Mouse (Mus musculus): ENCODE results near the gene Vmn2r25. TPM values are rescaled to one million over a fixed set of nuclear protein-coding genes. Genes with fewer than 3 reads are reported as not detected.

Gene Vmn2r25
- polyA plus RNA-seq (2012; rRNA removed; ENCODE audit: low replicate concordance): not detected in 2 replicates

GRCm38 (mm10) chr6:123853363-123853762, at the start of gene Vmn2r25:
Vmn2r25 (minus strand) TSS chr6:123853463.

GRCm38 (mm10) chr6:123778579-123778978, 74.7 kb downstream of the Vmn2r25 start, which contains the start of gene Vmn2r24:
Vmn2r24 (plus strand) TSS chr6:123778879.

Other genes with a start within 250 kb of the Vmn2r25 start
- not detected in 2 replicates for gene Vmn2r22, start 202.7 kb downstream of the Vmn2r25 start, polyA plus RNA-seq (2012; rRNA removed; ENCODE audit: low replicate concordance)
- not detected in 2 replicates for gene Vmn2r23, start 150.8 kb downstream of the Vmn2r25 start, polyA plus RNA-seq (2012; rRNA removed; ENCODE audit: low replicate concordance)
- gene Vmn2r24, start 74.6 kb downstream of the Vmn2r25 start, polyA plus RNA-seq (2012; rRNA removed; ENCODE audit: low replicate concordance): not detected in 2 replicates
- gene Vmn2r26, start 171.1 kb upstream of the Vmn2r25 start, polyA plus RNA-seq (2012; rRNA removed; ENCODE audit: low replicate concordance): not detected in 2 replicates

Data from duodenum, adult 2 months (tissue).